Mouse (Mus musculus): ENCODE measurements around the gene Ttc25. TPM values are rescaled to one million over a fixed set of nuclear protein-coding genes. Genes with fewer than 3 reads are reported as not detected.
"Not testable (repeated sequence)": the region's sequence is repeated elsewhere in the genome, so short reads cannot be mapped to it uniquely, and the experiment has no call there.

The Ttc25 gene
- total RNA-seq, 2 experiments from 2014 or later, result 0.55 to 1.3 TPM

GRCm38 (mm10) chr11:100592346-100593046 is 47.1 kb downstream of the Ttc25 start:
- intact Hi-C loops (cut with DNase I), result no loop called here
- DNase-seq (ENCODE audit: low spot score in 2 of 2), result no peak

DNA sequence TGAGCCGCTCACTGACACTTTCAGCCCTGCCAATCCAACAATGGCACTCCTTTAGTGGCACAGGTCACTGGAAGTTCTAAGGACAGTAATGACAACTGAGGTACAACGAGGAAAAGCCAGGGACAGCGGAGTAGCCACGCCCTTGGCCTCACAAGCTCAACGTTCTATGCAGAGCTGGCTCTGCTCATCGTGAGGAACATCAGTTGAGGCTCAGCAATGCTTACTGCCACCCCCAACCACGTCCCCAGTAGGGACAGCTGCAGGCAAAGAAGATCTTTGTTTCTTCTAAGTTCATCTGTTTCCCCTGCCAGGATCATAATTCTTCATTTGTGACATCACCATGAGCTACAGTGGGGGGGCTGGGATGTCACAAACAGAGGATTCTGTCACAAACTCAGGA is 49.2 kb downstream of the Ttc25 start:
- intact Hi-C loops (cut with DNase I), result no loop called here
- no peak for DNase-seq (ENCODE audit: low spot score in 2 of 2)

- no peak for DNase-seq (ENCODE audit: low spot score in 2 of 2)
- intact Hi-C loops (cut with DNase I), result no loop called here
Measured at GRCm38 (mm10) chr11:100595533-100595932, 50.1 kb downstream of the Ttc25 start.

GRCm38 (mm10) chr11:100598074-100598473 is 52.7 kb downstream of the Ttc25 start:
- no peak for DNase-seq (ENCODE audit: low spot score in 2 of 2)
- intact Hi-C loops (cut with DNase I), result no loop called here

GRCm38 (mm10) chr11:100601372-100601771 is 56.0 kb downstream of the Ttc25 start:
- intact Hi-C loops (cut with DNase I), result no loop called here
- DNase-seq (ENCODE audit: low spot score in 2 of 2), result no peak

- intact Hi-C loops (cut with DNase I), result no loop called here
- DNase-seq (ENCODE audit: low spot score in 2 of 2), result no peak
Measured at GRCm38 (mm10) chr11:100603155-100603554, 57.7 kb downstream of the Ttc25 start.

- DNase-seq (ENCODE audit: low spot score in 2 of 2), result no peak
- intact Hi-C loops (cut with DNase I), result no loop called here
Measured at GRCm38 (mm10) chr11:100603813-100604212, 58.4 kb downstream of the Ttc25 start.

DNA sequence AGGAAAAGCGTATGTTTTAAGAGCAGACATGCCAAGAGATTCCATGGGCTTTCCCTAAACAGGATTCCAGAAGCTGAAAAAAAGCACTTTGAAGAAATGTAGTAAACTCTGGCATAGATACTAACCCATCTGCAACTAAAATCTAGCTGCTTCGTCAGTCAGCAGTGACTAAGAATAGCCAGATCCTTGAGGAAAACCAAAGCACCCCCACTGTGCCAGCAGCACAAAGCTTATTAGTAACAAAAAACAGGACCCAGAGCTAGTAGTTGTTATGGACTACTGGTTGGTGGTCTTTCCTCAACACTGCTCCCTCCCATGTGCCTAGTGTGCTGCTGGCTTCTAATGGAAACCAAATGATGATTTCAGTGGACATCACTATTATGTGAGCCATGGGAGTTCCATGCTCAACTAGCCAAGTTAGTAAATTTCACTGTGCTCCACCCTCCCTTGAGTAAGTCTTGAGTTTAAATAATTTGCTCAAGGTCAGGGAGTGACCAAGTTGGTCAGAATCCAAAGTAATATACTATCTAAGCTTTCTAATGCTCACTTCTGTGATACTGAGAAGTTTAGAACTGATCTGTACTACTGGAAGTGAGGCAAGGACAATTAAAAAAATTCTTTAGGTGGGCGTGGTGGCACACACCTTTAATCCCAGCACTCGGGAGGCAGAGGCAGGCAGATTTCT is 59.1 kb downstream of the Ttc25 start:
- intact Hi-C loops (cut with DNase I), result no loop called here
- DNase-seq (ENCODE audit: low spot score in 2 of 2), result peak in 1 of 2 experiments; percentile 59

GRCm38 (mm10) chr11:100605451-100605850 is 60.0 kb downstream of the Ttc25 start:
- intact Hi-C loops (cut with DNase I), result no loop called here
- DNase-seq (ENCODE audit: low spot score in 2 of 2), result no peak

DNA sequence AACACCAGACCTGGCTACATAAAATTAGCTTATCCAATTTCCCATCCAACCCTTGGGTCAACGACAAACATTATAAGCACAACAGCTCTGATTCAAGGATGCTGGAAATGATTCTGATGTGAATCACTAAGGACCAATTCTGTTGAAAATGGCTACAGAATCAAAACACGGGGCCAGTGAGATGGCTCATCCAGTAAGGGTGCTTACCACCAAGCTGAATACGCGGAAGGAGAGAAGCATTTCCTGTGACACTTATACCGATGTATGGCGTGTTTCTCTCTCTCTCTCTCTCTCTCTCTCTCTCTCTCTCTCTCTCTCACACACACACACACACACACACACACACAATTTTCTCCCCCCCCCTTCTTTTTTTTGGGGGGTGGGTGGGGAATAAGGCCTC is 61.7 kb downstream of the Ttc25 start:
- DNase-seq (ENCODE audit: low spot score in 2 of 2), result no peak
- intact Hi-C loops (cut with DNase I), result no loop called here

- intact Hi-C loops (cut with DNase I), result no loop called here
- no peak for DNase-seq (ENCODE audit: low spot score in 2 of 2)
Measured at GRCm38 (mm10) chr11:100608796-100609195, 63.4 kb downstream of the Ttc25 start.

DNA sequence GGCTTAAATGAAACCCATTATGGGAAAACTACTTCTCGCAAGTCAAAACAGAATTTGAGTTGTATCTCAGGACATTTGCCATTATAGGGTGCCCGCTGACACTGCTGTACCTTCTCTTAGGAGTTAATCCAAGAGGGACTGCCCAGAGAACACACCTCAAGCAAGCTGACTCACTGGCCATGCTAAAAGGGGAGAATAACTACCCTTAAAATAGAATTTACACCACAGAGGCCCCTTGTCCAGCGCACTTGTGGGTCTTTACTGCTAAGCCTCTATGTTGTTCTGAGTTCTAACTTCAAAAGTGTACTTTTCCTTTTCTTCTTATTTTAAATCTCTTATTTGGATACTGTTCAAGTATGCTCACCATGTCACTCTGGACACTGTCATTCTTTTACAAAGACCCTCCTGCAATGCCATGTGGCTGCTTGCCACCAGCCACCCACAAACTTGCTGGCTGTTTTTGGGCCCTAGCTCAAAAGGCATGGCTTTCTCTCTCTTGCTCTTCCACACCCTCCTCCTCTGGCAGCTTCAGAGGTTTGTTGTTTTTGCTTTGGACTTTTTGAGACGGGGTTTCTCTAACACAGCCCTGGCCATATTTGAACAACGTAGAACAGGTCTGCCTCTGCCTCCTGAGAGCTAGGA is 64.1 kb downstream of the Ttc25 start:
- DNase-seq (ENCODE audit: low spot score in 2 of 2), result no peak
- intact Hi-C loops (cut with DNase I), result no loop called here

GRCm38 (mm10) chr11:100609997-100610680 is 64.7 kb downstream of the Ttc25 start:
- no peak for DNase-seq (ENCODE audit: low spot score in 2 of 2)
- intact Hi-C loops (cut with DNase I), result loop anchor here (2.0 kb wide), 1 partner anchor 39 kb away; no protein-coding TSS in a partner anchor

GRCm38 (mm10) chr11:100611627-100612026 is 66.2 kb downstream of the Ttc25 start:
- intact Hi-C loops (cut with DNase I), result loop anchor here (2.0 kb wide), 1 partner anchor 41 kb away; no protein-coding TSS in a partner anchor
- DNase-seq (ENCODE audit: low spot score in 2 of 2), result no peak

DNA sequence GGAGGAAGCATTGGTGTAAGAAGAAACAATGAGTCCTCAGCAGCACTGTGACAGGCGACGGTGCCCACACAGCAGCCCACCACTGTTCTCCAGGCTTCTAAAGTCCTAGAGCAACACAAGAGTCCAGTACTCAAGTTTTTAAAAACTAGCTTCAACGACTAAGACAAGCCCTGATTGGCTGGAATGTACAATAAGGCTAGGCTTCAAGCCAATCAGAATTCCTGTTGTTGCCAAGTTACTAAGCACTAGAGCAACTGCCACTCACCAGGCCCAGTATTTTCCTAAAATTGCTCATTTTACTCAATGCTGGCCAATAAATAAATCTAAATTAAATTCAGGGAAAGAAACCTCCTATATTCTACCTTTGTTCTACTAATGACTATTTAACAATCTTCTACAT is 67.8 kb downstream of the Ttc25 start:
- peak in 1 of 2 experiments; percentile 43 for DNase-seq (ENCODE audit: low spot score in 2 of 2)
- intact Hi-C loops (cut with DNase I), result no loop called here

DNA sequence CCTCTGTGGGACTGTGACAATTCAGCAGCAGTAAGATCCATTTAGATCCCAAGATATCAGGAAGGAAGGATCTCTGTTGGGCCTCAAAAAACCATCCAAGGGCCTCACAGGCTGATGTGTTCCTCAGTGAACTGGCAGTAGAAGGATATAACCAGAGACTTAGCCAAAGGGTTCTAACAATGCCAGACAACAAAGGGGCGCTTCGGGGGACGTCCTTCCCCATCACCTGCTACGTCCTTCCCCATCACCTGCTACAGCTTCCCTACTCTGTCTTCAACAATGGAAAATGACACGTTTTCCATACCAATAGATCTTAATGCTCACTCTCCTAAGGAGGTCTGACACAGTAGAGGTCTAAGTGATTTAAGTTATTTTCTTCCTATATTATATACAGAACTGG is 70.9 kb downstream of the Ttc25 start:
- intact Hi-C loops (cut with DNase I), result no loop called here
- no peak for DNase-seq (ENCODE audit: low spot score in 2 of 2)

DNA sequence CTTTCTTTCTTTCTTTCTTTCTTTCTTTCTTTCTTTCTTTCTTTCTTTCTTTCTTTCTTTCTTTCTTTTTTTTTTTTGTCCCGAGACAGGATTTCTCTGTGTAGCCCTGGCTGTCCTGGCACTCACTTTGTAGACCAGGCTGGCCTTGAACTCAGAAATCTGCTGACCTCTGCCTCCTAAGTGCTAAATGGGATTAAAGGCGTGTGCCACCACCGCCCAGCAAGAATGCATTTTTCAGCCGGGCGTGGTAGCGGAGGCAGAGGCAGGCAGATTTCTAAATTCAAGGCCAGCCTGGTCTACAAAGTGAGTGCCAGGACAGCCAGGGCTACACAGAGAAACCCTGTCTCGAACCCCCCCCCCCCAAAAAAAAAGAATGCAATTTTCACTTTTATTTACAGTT is 71.4 kb downstream of the Ttc25 start:
- intact Hi-C loops (cut with DNase I); DNase-seq (ENCODE audit: low spot score in 2 of 2): not testable (repeated sequence)

DNA sequence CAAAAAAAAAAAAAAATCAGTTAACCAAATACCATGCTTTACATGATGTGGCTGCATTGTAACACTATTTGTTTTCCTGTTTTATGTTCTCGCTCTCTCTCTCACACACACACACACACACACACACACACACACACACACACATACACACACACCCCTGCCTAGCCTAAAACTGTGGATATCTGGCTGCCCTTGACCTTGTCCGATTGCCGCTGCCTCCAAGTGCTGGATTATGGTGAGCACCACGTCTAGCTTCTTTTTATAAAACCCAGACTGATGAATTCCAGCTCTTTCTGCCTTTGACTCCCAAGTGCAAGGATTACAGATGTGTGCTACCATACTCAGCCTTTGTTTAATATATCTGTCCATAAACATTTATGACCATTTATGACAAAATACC is 72.1 kb downstream of the Ttc25 start:
- intact Hi-C loops (cut with DNase I), result no loop called here
- DNase-seq (ENCODE audit: low spot score in 2 of 2), result no peak

DNA sequence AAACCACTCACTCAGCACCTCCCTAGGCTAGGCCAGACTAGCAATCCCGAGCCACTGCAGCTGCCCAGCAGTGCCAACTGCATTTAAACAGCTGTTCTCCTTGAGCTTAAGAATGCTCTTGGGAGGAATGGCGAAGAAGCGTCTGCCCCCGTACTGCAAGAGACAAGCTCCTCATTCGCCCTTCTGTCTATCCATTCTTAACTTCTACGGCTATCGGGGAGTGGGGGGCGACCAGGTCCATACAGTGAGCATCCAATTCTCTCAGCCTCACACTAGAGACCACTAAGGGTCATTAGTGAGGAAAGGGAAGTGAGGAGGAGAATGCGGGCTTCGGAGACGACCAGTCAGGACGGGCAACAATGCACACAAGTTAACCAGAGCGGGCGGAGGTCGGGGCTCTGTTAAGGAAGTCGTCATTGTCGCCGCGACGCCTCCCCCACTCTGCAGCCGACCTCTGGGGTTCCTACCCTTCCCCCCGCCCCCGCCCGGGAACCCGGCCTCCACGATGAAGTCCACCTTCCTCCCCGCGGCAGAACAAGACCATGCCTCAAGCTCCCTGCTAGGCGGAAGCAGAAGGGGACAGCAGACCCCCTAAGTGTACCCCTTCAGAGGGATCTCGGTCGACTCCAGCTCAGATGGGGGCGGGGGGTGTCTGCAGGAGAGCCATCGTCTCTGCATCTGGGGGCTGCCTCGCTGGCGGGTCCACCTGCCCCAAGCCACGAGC is 73.5 kb downstream of the Ttc25 start, which contains the start of gene Nkiras2:
Gene Nkiras2, plus strand, starts transcription at position 484 of the 724 bp plus-strand sequence.
- DNase-seq (ENCODE audit: low spot score in 2 of 2), result peak; percentile 51 to 61
- intact Hi-C loops (cut with DNase I), result loop anchor here (2.0 kb wide), 1 partner anchor 48 kb away; no protein-coding TSS in a partner anchor

Measured in left cerebral cortex, postnatal 25 days (tissue).